Mouse (Mus musculus): Measurements from ENCODE around the gene Nedd1. TPM values are rescaled to one million over a fixed set of nuclear protein-coding genes. Genes with fewer than 3 reads are reported as not detected.

Nedd1 gene
- total RNA-seq (2021) = 10 to 100 TPM; 22.1 to 22.6 TPM

- DNase-seq = peak; percentile 98
- intact Hi-C loops (cut with DNase I) = loop anchor here (10.0 kb wide), 1 partner anchor 293 kb away; no protein-coding TSS in a partner anchor
These were observed at the start of gene Nedd1 for GRCm38 (mm10) chr10:92721771-92722619. Gene Nedd1 (minus strand): TSS chr10:92722420.

GRCm38 (mm10) chr10:92754359-92754758, 32.1 kb upstream of the Nedd1 start:
- DNase-seq = no peak
- intact Hi-C loops (cut with DNase I) = no loop called here

- no peak for DNase-seq
- intact Hi-C loops (cut with DNase I) = no loop called here
These were observed 8.1 kb upstream of the Nedd1 start for GRCm38 (mm10) chr10:92730339-92730738.

GRCm38 (mm10) chr10:92728723-92729122, 6.5 kb upstream of the Nedd1 start:
- intact Hi-C loops (cut with DNase I) = loop anchor here (10.0 kb wide), 1 partner anchor 286 kb away; no protein-coding TSS in a partner anchor

GRCm38 (mm10) chr10:92722620-92722988, 384 bp upstream of the Nedd1 start:
- intact Hi-C loops (cut with DNase I) = loop anchor here (10.0 kb wide), 1 partner anchor 292 kb away; no protein-coding TSS in a partner anchor

More at GRCm38 (mm10) chr10:92728723-92729122, 6.5 kb upstream of the Nedd1 start:
- no peak for DNase-seq

GRCm38 (mm10) chr10:92699032-92699431, 23.2 kb downstream of the Nedd1 start:
- intact Hi-C loops (cut with DNase I) = no loop called here
- no peak for DNase-seq

More at GRCm38 (mm10) chr10:92722620-92722988, 384 bp upstream of the Nedd1 start:
- DNase-seq = no peak

GRCm38 (mm10) chr10:92675056-92675455, 47.2 kb downstream of the Nedd1 start:
- intact Hi-C loops (cut with DNase I) = no loop called here
- no peak for DNase-seq

- intact Hi-C loops (cut with DNase I) = no loop called here
- DNase-seq = no peak
These were observed 50.3 kb downstream of the Nedd1 start for GRCm38 (mm10) chr10:92671906-92672305.

- no peak for DNase-seq
- intact Hi-C loops (cut with DNase I) = no loop called here
These were observed 56.9 kb downstream of the Nedd1 start for GRCm38 (mm10) chr10:92665287-92665686.

- DNase-seq = no peak
- intact Hi-C loops (cut with DNase I) = loop anchor here (5.0 kb wide), 3 partner anchors 1106 to 1381 kb away; no protein-coding TSS in a partner anchor
These were observed 69.0 kb downstream of the Nedd1 start for GRCm38 (mm10) chr10:92653266-92653665.

- intact Hi-C loops (cut with DNase I) = loop anchor here (5.0 kb wide), 3 partner anchors 1105 to 1380 kb away; no protein-coding TSS in a partner anchor
- no peak for DNase-seq
These were observed 69.8 kb downstream of the Nedd1 start for GRCm38 (mm10) chr10:92652399-92652920.

- DNase-seq = no peak
- intact Hi-C loops (cut with DNase I) = loop anchor here (2.0 to 5.0 kb wide), 4 partner anchors 342 to 1379 kb away; no protein-coding TSS in a partner anchor
These were observed 71.0 kb downstream of the Nedd1 start for GRCm38 (mm10) chr10:92651266-92651665.

GRCm38 (mm10) chr10:92649096-92649495, 73.1 kb downstream of the Nedd1 start:
- intact Hi-C loops (cut with DNase I) = no loop called here
- DNase-seq = no peak

- intact Hi-C loops (cut with DNase I) = no loop called here
- DNase-seq = no peak
These were observed 74.5 kb downstream of the Nedd1 start for GRCm38 (mm10) chr10:92647691-92648090.

- intact Hi-C loops (cut with DNase I) = no loop called here
- no peak for DNase-seq
These were observed 78.2 kb downstream of the Nedd1 start for GRCm38 (mm10) chr10:92643995-92644394.

- intact Hi-C loops (cut with DNase I) = no loop called here
- no peak for DNase-seq
These were observed 81.2 kb downstream of the Nedd1 start for GRCm38 (mm10) chr10:92641032-92641431.

All from heart, postnatal 36 days (tissue).